Mouse (Mus musculus) adrenal gland, postnatal 4 days (tissue): ENCODE measurements around the gene Elane. TPM values are rescaled to one million over a fixed set of nuclear protein-coding genes. Genes with fewer than 3 reads are reported as not detected.

Source experiments
- DNase-seq, 2 experiments: peaks; one replicate each; pipeline ENCODE4 v3.0.0; 2021 to 2022; ENCODE audit warnings: low spot score in 2 of 2, mixed read lengths in 2 of 2
- total RNA-seq, 2 experiments: library from RNA; stranded (reverse); gene quantifications; 2 replicates each; pipeline ENCODE4 v1.2.3; 2021

Gene Elane
- total RNA-seq, 2 experiments from 2014 or later: 0.92 to 5.7 TPM

DNA sequence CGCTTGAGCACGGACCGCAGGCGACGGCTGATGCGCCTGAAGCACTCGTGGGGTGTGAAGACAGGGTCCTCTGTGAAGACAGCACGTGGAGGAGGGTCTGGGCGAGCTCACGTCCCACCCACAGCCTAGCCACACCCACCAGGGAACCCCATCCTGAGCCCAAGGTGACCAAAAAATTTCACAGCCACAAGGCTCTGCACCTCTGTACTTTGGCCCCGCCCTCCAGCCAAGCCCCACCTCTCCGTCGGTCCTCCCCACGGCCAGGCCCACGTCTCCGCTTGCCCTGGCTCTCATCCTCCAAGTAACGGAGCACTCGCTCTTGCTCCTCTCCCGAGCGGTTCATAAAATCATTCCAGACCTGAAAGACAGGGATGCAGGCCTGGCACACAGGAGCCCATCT lies 26.4 kb downstream of the Elane start:
- no peak for DNase-seq

DNA sequence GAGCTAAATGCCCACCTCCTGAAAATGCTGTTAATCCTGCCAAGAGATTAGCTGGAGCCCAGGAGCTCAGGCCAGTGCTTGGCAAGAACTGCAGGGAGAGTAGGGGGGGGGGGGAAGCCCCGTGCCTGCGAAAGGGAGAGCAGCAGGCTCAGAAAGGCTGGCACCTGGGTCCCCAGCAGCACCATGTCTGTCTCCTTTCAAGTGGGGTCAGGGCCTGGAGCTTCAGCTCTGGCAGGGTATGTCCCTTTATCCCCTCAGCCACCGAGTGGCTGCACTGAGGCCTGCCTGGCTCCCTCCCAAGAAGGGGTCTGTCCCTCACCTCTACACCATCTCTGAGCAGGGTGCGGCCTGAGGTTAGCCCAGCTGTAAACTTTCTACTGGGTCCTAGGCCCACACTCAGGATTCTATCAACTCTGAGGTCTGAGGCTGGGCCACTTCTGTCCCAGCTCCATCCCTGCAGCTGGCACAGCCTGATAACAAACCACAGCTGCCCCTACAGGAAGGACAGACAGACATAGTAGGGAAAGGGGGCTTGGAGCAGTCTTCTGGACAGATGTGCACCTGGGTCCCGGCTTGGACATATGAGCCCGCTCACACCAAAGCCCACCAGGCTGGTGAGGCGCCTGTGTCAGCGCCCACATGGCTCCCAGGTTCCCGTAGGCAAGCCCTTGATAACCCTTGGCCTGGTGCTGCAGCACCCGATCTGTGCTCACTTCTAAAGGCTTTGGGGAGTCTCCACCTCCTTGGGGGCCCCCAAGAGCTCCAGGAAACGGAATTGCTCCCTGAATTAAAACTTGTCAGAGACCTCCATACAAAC lies 28.3 kb downstream of the Elane start:
- DNase-seq: no peak

DNA sequence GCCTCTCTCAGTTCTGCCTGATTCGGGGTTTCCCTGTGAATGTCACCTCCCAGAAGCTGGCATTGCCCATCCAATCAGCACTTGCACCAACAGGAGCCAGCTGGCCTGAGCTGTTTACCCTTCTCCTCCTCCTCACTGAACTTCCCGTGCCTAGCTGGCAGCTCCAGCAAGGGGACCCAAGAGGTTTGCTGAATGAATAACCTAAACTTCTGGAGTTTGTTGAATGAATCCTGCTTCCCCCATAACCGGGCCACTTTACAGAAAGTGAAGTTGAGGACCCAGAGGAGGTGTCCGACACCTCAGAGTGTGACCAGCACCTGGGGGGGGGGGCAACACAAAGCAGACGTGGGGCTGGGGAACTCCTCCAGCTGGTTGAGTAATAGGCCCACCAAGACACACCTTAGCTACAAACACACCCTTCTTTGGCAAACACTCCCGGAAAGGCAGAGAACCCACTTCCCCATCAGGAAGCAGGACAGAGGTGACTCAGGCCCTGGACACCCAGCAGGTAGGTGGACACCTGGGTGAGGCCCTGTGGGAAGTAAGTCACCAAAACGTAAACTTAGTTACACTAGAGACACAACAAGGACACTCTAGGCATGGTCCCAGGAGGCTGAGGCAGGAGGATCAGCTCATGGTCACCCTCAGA lies 29.0 kb downstream of the Elane start:
- DNase-seq: no peak

DNA sequence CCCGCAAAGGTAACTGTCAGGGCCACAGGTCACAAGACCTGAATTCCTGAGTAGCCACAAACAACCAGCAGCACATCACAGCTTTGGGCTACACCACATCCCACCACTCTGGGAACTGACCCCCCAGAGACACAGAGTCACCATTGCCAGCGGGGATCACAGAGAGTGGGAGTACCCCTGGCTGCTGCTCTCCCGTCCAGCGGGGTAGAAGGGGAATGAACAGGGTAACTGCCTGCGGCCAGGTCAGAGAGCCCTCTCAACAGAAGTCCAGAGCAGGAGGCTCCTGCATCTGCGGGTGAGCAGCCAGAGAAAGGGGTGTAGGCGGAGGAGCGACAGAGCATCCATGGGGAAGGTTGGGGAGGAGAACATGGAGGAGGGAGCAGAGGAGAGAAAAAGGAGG lies 30.0 kb downstream of the Elane start:
- no peak for DNase-seq

DNA sequence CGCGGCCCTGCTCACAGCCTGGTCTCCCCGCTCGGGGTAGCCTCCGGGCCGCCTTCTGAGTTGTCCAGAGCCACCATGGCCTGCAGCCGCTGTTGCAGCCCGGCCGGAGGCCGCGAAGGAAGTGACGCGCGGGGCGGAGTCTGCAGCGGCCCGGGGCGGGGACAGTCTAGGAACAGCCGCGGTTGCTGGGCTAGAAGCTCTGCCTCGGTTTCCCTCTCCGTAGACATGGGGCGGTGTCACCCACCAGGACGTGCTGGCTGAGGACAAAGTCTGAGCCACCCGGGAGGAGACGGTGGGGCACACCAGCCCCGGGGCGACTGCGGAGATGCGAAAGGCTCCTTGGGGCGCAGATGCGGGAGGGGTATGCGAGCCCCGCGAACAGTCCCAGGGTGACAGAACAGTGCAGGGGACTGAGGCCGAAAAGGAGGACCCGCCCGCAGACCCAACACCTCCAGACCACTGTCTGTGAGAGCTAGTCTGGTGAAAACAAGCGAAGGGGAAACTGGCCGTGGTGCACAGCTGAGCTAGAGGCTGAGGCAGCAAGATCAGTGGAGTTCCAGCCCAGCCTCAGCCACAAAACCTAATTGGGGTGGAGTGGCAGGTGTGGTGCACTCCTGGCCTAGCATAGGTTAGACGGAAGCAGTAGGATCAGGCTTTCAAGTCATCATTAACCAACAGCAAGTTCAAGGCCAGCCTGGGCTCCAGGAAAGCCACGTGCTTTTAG lies 30.9 kb downstream of the Elane start, which contains the start of gene Kiss1r:
TSS of gene Kiss1r (plus strand) at position 164 of the 724 bp plus-strand sequence.
- peak; percentile 73 to 77 for DNase-seq

DNA sequence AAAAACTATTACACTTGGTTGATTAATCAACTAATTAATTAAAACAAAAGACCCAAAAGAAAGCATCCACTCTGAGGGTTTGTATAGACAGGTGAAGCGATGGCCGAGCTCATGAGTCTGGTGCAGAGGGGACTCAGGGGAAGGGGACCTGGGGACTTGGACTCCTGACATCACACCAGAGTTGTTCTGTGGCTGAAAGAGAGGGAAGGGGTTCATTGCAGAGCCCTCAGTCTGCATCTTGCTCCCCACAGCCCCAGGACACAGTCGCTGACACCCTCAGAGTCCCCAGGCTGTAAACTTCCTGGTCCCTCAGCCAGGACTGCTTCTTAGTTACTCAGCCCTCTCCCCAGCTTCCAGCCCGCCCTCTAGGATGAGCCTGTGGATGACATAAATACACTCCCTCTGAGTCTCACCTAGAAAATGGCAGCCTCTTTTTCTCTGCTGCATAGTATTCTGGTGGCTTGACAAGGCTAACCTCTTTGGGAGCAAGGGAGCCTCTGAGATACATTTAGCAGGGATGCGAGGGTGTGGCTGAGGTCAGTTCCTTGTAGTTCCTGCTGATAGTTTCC lies 31.6 kb downstream of the Elane start:
- DNase-seq: no peak

DNA sequence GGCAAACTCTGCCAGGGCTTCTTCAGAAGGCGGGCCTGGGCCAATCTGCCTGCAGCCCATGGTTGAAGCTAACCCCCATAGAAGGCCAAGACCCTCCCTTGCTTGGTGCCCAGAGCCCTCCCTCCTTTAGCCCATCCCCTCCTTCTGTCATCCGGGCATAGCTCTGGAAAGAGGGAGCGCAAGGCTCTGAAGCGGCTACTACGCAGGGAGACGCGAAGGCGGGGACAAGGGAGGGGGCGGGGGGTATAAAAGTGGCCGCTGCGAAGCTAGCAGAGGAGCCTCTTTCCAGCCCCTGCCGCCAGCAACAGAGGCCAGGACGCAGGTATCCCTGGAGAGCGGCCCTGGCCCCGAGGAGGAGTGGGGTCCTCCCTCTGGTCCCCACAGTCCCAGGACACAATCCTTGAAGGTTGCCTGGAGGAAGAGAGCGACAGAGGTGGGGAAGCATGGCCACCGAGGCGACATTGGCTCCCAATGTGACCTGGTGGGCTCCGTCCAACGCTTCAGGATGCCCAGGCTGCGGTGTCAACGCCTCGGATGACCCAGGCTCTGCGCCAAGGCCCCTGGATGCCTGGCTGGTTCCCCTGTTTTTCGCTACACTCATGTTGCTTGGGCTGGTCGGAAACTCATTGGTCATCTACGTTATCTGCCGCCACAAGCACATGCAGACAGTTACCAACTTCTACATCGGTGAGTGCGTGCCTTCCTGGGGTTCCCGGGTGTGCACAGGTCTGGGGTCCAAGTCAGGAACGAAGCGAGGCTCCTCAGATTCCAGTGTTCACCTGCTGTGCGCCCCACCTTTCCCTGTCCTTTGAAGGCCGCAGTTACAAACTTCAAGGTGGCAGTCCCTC lies 32.4 kb downstream of the Elane start:
- DNase-seq: no peak

DNA sequence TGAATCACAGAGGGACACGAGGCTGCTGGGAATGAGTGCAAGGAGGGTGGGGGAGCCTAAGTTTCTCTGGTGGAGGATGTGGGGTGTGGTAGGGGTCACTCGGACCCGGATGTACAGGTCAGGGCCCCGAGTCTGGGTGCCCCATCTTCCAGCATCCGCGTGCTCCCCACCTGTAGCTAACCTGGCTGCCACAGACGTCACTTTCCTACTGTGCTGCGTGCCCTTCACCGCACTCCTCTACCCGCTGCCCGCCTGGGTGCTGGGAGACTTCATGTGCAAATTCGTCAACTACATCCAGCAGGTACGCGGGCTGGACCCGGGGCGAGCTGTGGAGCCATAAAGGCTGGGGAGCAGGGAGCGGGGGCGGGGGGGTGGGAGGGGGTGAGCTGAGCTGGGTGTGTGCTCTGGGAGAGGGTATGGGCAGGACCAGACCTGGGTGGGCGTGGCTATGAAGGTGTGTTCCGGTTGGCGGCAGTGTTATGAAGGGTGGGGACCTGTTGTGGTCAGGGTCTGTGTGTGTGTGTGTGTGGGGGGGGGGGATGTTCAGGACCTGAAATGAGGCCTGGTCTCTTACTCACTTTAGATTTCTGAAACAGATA lies 33.3 kb downstream of the Elane start:
- no peak for DNase-seq

DNA sequence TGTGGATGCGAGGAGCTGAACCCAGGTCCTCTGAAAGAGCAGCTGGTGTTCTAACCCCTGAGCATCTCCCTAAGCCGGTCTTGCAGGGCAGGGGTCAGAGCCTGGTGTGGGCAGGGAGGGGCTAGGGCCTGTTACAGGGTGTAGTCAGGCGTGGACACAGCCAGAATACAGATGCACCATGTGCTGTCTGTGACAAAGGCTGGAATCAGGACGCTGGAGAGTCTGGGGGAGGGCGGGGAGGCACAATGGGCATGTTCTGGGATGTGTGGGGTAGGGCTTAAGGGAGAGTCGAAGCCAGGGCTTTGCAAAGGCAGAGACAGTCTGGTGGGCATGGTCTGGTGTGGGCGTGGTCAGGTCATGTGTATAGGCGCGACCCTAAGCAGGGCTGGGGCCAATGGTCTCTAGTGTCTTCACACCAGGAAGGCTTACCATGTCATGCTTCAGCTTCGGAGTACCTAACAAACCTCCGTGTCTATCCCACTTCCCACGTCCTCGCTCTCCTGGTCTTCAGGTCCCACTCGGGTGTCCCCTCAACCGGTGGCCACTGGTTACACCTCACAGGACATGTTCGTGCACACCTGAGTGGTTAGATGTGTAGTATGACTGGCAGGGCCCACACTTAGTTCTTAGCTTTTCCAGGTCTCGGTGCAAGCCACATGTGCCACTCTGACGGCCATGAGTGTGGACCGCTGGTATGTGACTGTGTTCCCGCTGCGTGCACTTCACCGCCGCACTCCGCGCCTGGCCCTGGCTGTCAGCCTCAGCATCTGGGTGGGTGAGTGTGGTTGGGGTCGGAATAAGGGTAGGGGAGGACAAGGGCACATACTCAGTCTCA lies 34.2 kb downstream of the Elane start:
- no peak for DNase-seq

DNA sequence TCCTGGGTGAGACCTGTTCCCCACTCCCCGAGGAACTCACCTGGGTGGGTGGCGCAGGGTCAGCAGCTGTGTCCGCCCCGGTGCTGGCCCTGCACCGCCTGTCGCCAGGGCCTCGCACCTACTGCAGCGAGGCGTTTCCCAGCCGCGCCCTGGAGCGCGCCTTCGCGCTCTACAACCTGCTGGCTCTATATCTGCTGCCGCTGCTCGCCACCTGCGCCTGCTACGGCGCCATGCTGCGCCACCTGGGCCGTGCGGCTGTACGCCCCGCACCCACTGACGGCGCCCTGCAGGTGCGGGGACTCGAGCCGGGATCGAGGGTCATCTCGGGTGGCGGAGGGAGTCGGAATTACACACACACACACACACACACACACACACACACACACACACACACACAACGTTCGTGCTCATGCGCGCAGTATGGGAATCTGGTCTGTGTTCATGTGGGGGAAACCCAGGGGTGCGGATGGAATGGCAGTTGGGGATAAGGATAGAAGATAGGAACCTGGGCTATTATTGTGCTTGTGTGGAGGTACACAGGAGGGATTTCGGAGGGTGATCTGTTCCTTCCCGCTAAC lies 35.0 kb downstream of the Elane start, which contains the start of gene R3hdm4:
TSS of gene R3hdm4 (minus strand) at position 251 of the 578 bp plus-strand sequence.
- DNase-seq: no peak

DNA sequence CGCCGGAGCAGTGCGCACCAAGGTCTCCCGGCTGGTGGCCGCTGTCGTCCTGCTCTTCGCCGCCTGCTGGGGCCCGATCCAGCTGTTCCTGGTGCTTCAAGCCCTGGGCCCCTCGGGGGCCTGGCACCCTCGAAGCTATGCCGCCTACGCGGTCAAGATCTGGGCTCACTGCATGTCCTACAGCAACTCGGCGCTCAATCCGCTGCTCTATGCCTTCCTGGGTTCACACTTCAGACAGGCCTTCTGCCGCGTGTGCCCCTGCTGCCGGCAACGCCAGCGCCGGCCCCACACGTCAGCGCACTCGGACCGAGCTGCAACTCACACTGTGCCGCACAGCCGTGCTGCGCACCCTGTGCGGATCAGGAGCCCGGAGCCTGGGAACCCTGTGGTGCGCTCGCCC lies 35.5 kb downstream of the Elane start:
- DNase-seq: no peak

DNA sequence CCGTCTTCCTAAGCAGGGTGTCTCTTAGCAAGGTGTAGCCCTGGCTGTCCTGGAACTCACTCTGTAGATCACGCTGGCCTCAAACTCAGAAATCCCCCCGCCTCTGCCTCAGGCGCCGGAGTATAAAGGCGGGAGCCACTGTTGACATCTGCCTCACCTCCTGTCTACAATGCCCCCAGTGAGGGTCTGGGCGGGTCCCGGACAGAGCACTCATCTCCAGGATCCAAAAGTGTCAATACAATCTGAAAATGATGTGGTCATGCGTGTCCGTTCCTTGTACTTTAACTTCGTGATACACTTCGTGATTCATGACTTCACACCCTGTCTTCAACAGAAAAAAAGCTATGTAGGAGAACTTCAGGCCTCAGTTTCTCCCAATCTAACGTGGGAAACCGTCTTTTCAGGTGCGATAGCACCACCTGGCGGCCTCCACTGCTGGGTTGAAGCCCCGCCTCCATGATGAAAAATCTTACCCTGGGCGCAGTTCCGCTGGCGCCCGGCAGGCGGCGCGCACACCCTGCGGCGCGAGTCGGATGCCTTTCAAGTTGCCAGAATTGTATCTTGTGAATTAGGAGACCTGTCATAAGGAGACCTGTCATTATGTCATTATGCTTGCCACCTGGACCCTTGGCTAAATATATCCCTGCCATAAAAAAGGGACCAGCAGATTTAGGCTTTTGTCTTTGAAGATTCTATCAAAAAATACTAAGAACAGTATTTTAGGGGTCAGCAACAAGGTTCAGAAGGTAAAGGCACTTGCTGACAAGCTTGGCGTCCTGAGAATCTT lies 39.1 kb downstream of the Elane start:
- DNase-seq: peak; percentile 86 to 87

DNA sequence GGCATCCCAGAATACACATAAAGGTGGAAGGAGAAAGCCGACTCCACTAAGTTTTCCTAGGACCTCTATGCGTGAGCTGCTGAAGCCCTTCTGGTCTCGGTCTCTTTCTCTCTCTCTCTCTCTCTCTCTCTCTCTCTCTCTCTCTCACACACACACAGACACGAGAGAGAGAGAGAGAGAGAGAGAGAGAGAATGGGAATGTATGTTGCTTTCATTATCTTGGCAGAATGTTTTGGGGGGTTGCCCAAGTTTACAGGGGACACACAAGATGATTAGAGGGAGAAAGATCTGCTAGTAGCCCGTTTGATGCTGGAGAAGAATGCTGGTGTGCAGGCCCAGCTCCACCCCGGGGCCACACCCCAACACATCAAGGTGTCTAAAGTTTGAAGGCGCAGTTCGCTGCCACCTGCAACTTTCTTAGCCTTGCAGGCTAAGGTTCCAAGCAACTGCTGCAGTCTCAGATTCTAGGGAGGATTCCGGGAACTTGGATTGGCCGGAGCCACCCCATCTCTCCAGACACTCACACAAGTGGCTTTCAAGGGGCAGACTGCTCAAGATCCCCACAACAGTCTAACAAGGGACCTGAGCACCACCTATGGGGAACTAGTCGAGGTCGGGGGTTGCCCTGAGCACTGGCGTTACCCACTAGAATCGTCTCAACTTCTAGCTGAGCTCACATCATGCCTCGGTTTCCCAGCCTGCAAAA lies 39.9 kb downstream of the Elane start:
- DNase-seq: no peak

DNA sequence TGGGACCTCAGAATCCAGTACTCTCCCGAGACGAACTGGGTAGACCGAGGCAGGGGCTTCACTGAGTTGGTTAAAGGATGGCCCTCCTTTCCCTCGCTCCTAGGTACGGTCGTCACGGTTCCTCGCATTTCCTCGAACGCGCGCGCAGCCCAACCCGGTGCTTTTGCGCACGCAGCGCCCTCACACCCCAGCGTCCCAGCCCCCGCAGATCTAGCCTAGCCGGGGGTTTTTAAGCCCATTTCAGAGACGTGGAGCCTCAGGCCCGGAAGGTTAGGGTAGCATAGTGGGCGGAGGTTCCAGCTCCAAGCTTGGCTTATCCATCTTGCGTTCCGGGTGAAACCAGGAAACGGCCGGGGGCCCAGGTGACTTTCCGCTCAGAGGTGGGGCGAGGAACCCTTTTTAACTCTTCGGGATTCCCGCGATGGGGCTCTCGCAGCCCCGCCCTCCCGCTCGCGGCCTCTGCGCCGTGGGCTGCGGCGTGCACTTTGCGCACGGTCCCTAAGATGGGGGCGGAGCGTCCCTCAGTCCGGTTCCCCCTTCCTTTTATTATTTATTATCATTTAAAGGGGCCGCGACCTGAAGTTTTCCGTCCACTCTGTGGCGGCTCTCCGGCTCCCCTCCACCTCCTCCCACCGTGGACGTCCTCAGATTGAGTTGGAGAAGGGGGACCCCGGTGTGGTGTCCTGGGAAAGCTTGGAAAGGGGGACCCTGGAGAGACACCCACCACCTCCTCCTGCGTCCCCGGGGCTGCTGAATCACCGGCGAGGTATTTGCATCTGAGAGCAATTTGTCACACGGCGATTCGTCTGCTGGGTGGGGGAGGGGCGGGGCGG lies 40.7 kb downstream of the Elane start, which contains the start of gene Arid3a:
TSS of gene Arid3a (plus strand) at position 553 of the 833 bp plus-strand sequence.
- peak; percentile 66 to 75 for DNase-seq

DNA sequence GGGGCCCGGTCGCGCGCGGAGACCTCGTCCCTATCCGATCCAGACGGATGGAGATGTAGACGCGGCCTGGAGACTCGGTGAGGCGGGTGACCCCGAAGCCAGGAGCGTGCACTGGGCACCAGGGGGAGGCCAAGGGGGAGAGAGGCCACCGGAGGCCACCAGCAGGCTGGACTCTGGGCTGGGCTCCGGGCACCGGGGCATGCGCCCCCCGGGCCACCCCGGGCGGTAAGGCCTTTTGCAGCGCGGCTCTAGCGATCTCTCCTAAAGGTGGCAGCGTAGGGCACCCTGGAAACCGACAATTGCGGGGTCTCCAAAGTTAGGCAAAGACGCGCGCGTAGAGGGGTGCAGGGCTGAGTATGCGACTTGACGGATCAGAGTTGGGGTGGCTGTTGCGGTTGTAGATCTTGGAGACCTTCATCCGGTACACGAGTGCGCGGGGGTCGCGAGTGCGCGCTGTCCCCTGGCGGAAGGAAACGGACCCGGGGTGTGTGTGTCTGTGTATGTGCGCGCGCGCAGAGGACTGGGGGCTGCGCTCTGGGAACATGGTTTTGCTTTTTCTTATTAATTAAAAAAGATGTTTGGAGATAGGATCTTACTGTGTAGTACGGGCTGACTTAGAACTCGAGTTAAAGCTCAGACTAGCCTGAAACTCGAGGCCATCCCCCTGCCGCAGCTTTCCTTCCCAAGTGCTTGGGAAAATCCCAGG lies 41.4 kb downstream of the Elane start:
- peak in 1 of 2 experiments; percentile 42 for DNase-seq
